Mouse (Mus musculus): ENCODE data around the gene Iqck. TPM values are rescaled to one million over a fixed set of nuclear protein-coding genes. Genes with fewer than 3 reads are reported as not detected.

Iqck gene
- total RNA-seq, 2 experiments from 2014 or later, result 4.0 to 4.5 TPM

GRCm38 (mm10) chr7:118942297-118942696, 86.7 kb downstream of the Iqck start:
- peak; percentile 31 to 69 for DNase-seq (ENCODE audit: extremely low spot score in 1 of 2, low spot score in 1 of 2)

- DNase-seq (ENCODE audit: extremely low spot score in 1 of 2, low spot score in 1 of 2), result no peak
These were observed 87.6 kb downstream of the Iqck start for GRCm38 (mm10) chr7:118943170-118943569.

GRCm38 (mm10) chr7:118944884-118945283, 89.3 kb downstream of the Iqck start:
- no peak for DNase-seq (ENCODE audit: extremely low spot score in 1 of 2, low spot score in 1 of 2)

GRCm38 (mm10) chr7:118947241-118947640, 91.7 kb downstream of the Iqck start:
- no peak for DNase-seq (ENCODE audit: extremely low spot score in 1 of 2, low spot score in 1 of 2)

- no peak for DNase-seq (ENCODE audit: extremely low spot score in 1 of 2, low spot score in 1 of 2)
These were observed 93.2 kb downstream of the Iqck start for GRCm38 (mm10) chr7:118948677-118949282.

GRCm38 (mm10) chr7:118949749-118950148, 94.2 kb downstream of the Iqck start:
- DNase-seq (ENCODE audit: extremely low spot score in 1 of 2, low spot score in 1 of 2), result no peak

- no peak for DNase-seq (ENCODE audit: extremely low spot score in 1 of 2, low spot score in 1 of 2)
These were observed 98.2 kb downstream of the Iqck start for GRCm38 (mm10) chr7:118953626-118954282.

- DNase-seq (ENCODE audit: extremely low spot score in 1 of 2, low spot score in 1 of 2), result no peak
These were observed 99.4 kb downstream of the Iqck start for GRCm38 (mm10) chr7:118954968-118955367.

GRCm38 (mm10) chr7:118956616-118957246, 101.2 kb downstream of the Iqck start:
- DNase-seq (ENCODE audit: extremely low spot score in 1 of 2, low spot score in 1 of 2), result no peak

GRCm38 (mm10) chr7:118959209-118959608, 103.7 kb downstream of the Iqck start:
- DNase-seq (ENCODE audit: extremely low spot score in 1 of 2, low spot score in 1 of 2), result no peak

- no peak for DNase-seq (ENCODE audit: extremely low spot score in 1 of 2, low spot score in 1 of 2)
These were observed 109.2 kb downstream of the Iqck start for GRCm38 (mm10) chr7:118964777-118965176.

- no peak for DNase-seq (ENCODE audit: extremely low spot score in 1 of 2, low spot score in 1 of 2)
These were observed 109.6 kb downstream of the Iqck start for GRCm38 (mm10) chr7:118965198-118965597.

- DNase-seq (ENCODE audit: extremely low spot score in 1 of 2, low spot score in 1 of 2), result no peak
These were observed 113.3 kb downstream of the Iqck start for GRCm38 (mm10) chr7:118968870-118969269.

- DNase-seq (ENCODE audit: extremely low spot score in 1 of 2, low spot score in 1 of 2), result no peak
These were observed 115.9 kb downstream of the Iqck start for GRCm38 (mm10) chr7:118971499-118971898.

- DNase-seq (ENCODE audit: extremely low spot score in 1 of 2, low spot score in 1 of 2), result no peak
These were observed 116.8 kb downstream of the Iqck start for GRCm38 (mm10) chr7:118972306-118972705.

- DNase-seq (ENCODE audit: extremely low spot score in 1 of 2, low spot score in 1 of 2), result no peak
These were observed 117.8 kb downstream of the Iqck start for GRCm38 (mm10) chr7:118973377-118973776.

GRCm38 (mm10) chr7:118975837-118976236, 120.3 kb downstream of the Iqck start:
- no peak for DNase-seq (ENCODE audit: extremely low spot score in 1 of 2, low spot score in 1 of 2)

- peak in 1 of 2 experiments; percentile 61 for DNase-seq (ENCODE audit: extremely low spot score in 1 of 2, low spot score in 1 of 2)
These were observed 121.0 kb downstream of the Iqck start for GRCm38 (mm10) chr7:118976414-118977166.

- DNase-seq (ENCODE audit: extremely low spot score in 1 of 2, low spot score in 1 of 2), result no peak
These were observed 121.6 kb downstream of the Iqck start for GRCm38 (mm10) chr7:118977167-118977543.

- no peak for DNase-seq (ENCODE audit: extremely low spot score in 1 of 2, low spot score in 1 of 2)
These were observed 123.6 kb downstream of the Iqck start for GRCm38 (mm10) chr7:118979121-118979520.

GRCm38 (mm10) chr7:118979708-118980107, 124.2 kb downstream of the Iqck start:
- DNase-seq (ENCODE audit: extremely low spot score in 1 of 2, low spot score in 1 of 2), result no peak
